Mouse (Mus musculus): Measurements from ENCODE around the gene Tph1.

Gene Tph1

GRCm38 (mm10) chr7:46597006-46597405, 75.3 kb downstream of the Tph1 start:
- no peak for DNase-seq (ENCODE audit: low spot score)
